Mouse (Mus musculus) E14TG2a.4 (cell line): ENCODE data around the gene Rnf34.

Experiments
- H3K27me3 ChIP-seq: 2 replicates; pipeline ENCODE4 v1.6.1; 2014; ENCODE audit warnings: low read length, control low read depth; ENCODE audit not compliant: insufficient read depth
- H3K36me3 ChIP-seq: 2 replicates; pipeline ENCODE4 v1.6.1; 2014; ENCODE audit warnings: low read length, control low read depth; ENCODE audit not compliant: insufficient read depth
- H3K4me1 ChIP-seq: replicated peaks from 2 replicates; pipeline ENCODE4 v1.6.1; 2014; ENCODE audit warnings: low read depth, low read length, control low read depth
- H3K4me3 ChIP-seq: replicated peaks from 2 replicates; pipeline ENCODE4 v1.5.1; 2014; ENCODE audit warnings: mild to moderate bottlenecking, low read length
- H3K9me3 ChIP-seq: 2 replicates; pipeline ENCODE4 v1.6.1; 2014; ENCODE audit warnings: low read length, control low read depth
- CTCF ChIP-seq: conservative IDR thresholded peaks from 2 replicates; pipeline ENCODE4 v1.5.1; 2014; ENCODE audit warnings: low read length
- NANOG ChIP-seq: IDR thresholded peaks from 2 replicates; pipeline ENCODE4 v1.6.1; 2014; ENCODE audit warnings: borderline replicate concordance, low read length, mixed read lengths
- POU5F1 ChIP-seq: IDR thresholded peaks from 2 replicates; pipeline ENCODE4 v1.6.1; 2014; ENCODE audit warnings: low read length, borderline replicate concordance

The Rnf34 gene

GRCm38 (mm10) chr5:122849521-122850318 is at the start of gene Rnf34:
Gene Rnf34, plus strand, starts transcription at chr5:122850048.
- Histone ChIP-seq H3K9me3 (no peaks in the 10 kb centered on the region), H3K4me3 (peak within 1 kb of the TSS; percentile 95), H3K4me1 (peaks cover 32% of the 10 kb centered on the region), H3K36me3 (peaks cover 9% of the 10 kb centered on the region), H3K27me3 (no peaks in the 10 kb centered on the region)
- TF ChIP-seq NANOG (no peak), CTCF (no peak), POU5F1 (no peak)

GRCm38 (mm10) chr5:122800345-122801010 is 49.4 kb upstream of the Rnf34 start:
- H3K27me3 ChIP-seq = no peaks in the 10 kb centered on the region
- H3K36me3 ChIP-seq = peaks cover 97% of the 10 kb centered on the region
- H3K9me3 ChIP-seq = no peaks in the 10 kb centered on the region
- TF ChIP-seq CTCF = no peak
- TF ChIP-seq POU5F1 = no peak
- no peak for TF ChIP-seq NANOG
- no peak overlapping the region for H3K4me3 ChIP-seq
- peaks cover 44% of the 10 kb centered on the region for H3K4me1 ChIP-seq

GRCm38 (mm10) chr5:122801684-122802083 is 48.2 kb upstream of the Rnf34 start:
- H3K4me1 ChIP-seq = peaks cover 44% of the 10 kb centered on the region
- H3K27me3 ChIP-seq = no peaks in the 10 kb centered on the region
- no peak for TF ChIP-seq NANOG
- TF ChIP-seq CTCF = no peak
- TF ChIP-seq POU5F1 = no peak
- H3K9me3 ChIP-seq = no peaks in the 10 kb centered on the region
- H3K36me3 ChIP-seq = peaks cover 97% of the 10 kb centered on the region
- no peak overlapping the region for H3K4me3 ChIP-seq

- Histone ChIP-seq H3K9me3 (no peaks in the 10 kb centered on the region), H3K27me3 (no peaks in the 10 kb centered on the region), H3K4me1 (peaks cover 44% of the 10 kb centered on the region), H3K4me3 (no peak overlapping the region), H3K36me3 (peaks cover 100% of the 10 kb centered on the region)
- TF ChIP-seq NANOG = no peak
Observed at GRCm38 (mm10) chr5:122802706-122803105, 47.1 kb upstream of the Rnf34 start.

GRCm38 (mm10) chr5:122805503-122805902 is 44.3 kb upstream of the Rnf34 start:
- no peak overlapping the region for H3K4me3 ChIP-seq
- H3K4me1 ChIP-seq = peaks cover 19% of the 10 kb centered on the region
- H3K9me3 ChIP-seq = no peaks in the 10 kb centered on the region
- H3K27me3 ChIP-seq = no peaks in the 10 kb centered on the region
- no peak for TF ChIP-seq NANOG
- TF ChIP-seq CTCF = peak; percentile 61
- no peak for TF ChIP-seq POU5F1
- H3K36me3 ChIP-seq = peaks cover 99% of the 10 kb centered on the region

GRCm38 (mm10) chr5:122811364-122812079 is 38.3 kb upstream of the Rnf34 start:
- TF ChIP-seq POU5F1 = no peak
- TF ChIP-seq CTCF = peak; percentile 62
- no peak for TF ChIP-seq NANOG
- Histone ChIP-seq H3K4me3 (no peak overlapping the region), H3K9me3 (no peaks in the 10 kb centered on the region), H3K36me3 (peaks cover 94% of the 10 kb centered on the region), H3K4me1 (peaks cover 8% of the 10 kb centered on the region; the same call in 1 of the 2 replicates), H3K27me3 (no peaks in the 10 kb centered on the region)

- H3K27me3 ChIP-seq = no peaks in the 10 kb centered on the region
Observed at GRCm38 (mm10) chr5:122812699-122813098, 37.1 kb upstream of the Rnf34 start.

GRCm38 (mm10) chr5:122820777-122821523 is 28.9 kb upstream of the Rnf34 start, which contains the start of gene Anapc5:
Gene Anapc5, minus strand, starts transcription at chr5:122821339.
- TF ChIP-seq POU5F1 (no peak), CTCF (no peak), NANOG (no peak)

More at GRCm38 (mm10) chr5:122812699-122813098, 37.1 kb upstream of the Rnf34 start:
- Histone ChIP-seq H3K9me3 (no peaks in the 10 kb centered on the region), H3K4me1 (peaks cover 8% of the 10 kb centered on the region; the same call in 1 of the 2 replicates), H3K36me3 (peaks cover 94% of the 10 kb centered on the region), H3K4me3 (no peak overlapping the region)
- no peak for TF ChIP-seq NANOG
- no peak for TF ChIP-seq POU5F1
- TF ChIP-seq CTCF = no peak

More at GRCm38 (mm10) chr5:122820777-122821523, 28.9 kb upstream of the Rnf34 start, which contains the start of gene Anapc5:
- peak within 1 kb of the TSS; percentile 96 for H3K4me3 ChIP-seq
- no peaks in the 10 kb centered on the region for H3K9me3 ChIP-seq
- peaks cover 57% of the 10 kb centered on the region for H3K4me1 ChIP-seq
- peaks cover 43% of the 10 kb centered on the region for H3K36me3 ChIP-seq
- H3K27me3 ChIP-seq = no peaks in the 10 kb centered on the region
